Mouse (Mus musculus) retina, embryonic 14.5 days (tissue): ENCODE measurements around the gene Coro1a.
"Not testable (repeated sequence)": the region's sequence is repeated elsewhere in the genome, so short reads cannot be mapped to it uniquely, and the experiment has no call there.

ENCODE experiments used
- DNase-seq: peaks from one replicate; pipeline ENCODE4 v3.0.0-alpha.2; 2015; ENCODE audit warnings: low spot score

Coro1a gene

DNA sequence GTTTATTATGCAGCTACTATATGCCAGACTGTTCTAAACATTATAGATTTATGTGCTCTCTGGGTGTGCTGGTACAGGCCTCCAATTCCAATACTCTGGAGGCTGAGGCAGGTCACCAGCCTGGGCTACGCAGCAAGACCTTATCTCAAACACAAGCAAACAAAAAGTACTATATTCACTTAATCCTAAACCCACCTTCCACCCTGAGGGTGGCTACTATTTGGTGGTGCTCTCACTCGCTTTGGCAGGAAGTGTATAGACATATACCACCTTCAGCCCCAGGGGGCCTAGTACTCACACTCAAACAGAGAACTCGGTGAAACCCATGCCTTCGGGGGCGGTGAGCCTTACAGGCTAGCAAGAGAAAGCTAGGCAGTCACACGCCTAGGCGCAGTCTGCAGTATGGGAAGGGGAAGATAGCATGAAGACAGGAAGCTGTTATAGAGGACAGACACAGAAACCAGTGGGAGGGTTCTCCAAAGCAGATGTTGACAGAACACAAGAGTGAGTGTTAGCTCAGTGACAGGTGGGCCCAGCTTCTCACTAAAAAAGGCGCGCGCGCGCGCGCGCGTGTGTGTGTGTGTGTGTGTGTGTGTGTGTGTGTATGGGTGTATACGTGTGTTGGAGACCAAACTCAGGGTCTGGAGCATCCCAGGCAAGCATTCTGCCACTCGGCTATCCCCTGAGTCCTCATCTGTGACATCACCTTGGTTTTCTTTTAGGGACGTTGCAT lies at the start of gene Coro1a:
TSS of gene Coro1a (minus strand) at position 346 of the 733 bp plus-strand sequence.
- DNase-seq, result no peak

- DNase-seq, result peak; percentile 95
Observed at GRCm38 (mm10) chr7:126754866-126755265, 47.3 kb upstream of the Coro1a start.

DNA sequence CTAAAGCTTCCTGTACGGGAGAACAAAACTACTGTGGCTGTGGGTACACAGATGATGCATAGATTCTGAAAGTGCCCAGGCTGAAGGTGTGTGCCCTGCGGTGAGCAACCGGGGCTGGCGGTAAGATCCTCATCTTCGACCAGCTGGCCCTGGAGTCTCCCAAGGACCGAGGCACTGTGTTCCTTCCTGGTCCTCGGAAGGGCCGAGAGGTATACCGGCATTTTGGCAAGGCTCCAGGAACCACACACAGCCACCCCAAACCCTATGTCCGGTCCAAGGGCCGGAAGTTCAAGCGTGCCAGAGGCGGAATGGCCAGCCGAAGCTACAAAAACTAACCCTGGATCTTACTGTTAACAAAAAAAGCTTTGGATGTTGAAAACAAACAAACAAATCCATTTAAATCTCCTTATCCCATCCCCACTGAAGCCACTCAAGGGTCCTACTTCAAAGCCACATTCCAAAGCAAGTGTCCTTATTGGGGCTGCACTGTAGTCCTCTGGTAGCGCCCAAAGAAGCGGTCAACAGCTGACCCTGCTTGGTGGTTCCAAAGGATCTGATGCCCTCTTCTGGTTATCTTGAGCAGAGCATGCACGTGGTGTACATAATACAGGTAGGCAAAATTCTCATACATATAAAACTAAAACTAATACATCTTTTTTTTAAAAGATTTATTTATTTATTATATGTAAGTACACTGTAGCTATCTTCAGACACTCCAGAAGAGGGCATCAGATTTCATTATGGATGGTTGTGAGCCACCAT lies 42.2 kb upstream of the Coro1a start:
- DNase-seq, result no peak

DNA sequence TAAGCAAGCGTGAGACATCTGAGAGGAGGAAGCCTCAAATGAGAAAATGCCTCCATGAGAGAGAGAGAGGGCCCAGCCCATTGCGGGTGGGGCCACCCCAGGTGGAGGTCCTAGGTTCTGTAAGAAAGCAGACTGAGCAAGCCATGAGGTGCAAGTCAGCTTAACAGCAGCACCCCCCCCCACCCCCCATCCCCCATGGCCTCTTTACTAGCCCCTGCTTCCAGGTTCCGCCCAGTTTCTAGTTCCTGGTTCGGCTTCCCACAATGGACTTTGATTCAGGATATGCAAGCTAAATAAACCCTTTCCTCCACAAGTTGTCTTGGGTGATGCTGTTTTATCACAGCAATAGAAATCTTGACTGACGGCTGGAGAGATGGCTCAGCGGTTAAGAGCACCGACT lies 41.2 kb upstream of the Coro1a start:
- no peak for DNase-seq

GRCm38 (mm10) chr7:126746798-126747197 lies 39.2 kb upstream of the Coro1a start:
- DNase-seq, result no peak

DNA sequence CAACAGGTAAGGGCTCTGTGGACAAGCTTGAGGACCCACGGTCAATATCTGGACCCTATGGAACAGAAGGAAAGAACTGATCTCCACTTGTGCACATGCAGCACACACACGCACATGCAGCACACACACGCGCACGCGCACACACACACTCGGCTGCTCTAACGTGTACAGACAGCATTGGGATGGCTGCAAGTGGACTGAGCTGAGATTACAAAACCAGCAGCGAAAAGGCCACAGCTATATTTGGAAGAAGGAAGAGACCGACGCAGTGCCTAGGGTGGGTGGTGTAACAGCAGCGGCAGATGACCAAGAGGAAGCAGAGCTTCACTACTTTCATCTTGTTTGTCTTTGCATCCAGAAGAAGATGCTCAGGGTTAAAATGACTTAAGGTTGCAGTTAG lies 38.5 kb upstream of the Coro1a start:
- DNase-seq, result no peak

DNA sequence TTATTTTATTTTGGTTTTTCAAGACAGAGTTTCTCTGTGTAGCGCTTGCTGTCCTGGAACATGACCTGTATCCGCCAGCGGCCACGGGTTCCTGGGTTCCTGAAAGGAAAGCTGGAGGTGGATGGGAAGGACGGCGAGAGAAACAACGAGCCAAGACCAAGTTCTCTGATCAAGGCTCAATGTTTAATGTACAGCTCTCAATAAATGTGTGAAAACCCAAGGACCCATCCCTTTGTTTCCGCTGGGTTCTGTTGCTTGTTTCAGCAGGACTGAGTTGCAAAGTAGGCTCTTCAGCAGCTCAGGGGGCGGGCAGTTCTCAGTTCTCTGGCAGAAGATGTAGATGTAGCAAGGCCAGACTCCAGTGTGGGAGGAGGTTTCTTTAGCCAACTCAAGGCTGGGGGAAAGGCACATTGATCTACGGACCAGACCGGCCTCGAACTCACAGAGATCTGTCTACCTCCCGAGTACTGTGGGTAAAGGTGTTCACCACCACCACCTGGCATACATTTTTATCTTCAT lies 34.4 kb upstream of the Coro1a start:
- no peak for DNase-seq

- no peak for DNase-seq
Observed at GRCm38 (mm10) chr7:126741452-126741851, 33.9 kb upstream of the Coro1a start.

DNA sequence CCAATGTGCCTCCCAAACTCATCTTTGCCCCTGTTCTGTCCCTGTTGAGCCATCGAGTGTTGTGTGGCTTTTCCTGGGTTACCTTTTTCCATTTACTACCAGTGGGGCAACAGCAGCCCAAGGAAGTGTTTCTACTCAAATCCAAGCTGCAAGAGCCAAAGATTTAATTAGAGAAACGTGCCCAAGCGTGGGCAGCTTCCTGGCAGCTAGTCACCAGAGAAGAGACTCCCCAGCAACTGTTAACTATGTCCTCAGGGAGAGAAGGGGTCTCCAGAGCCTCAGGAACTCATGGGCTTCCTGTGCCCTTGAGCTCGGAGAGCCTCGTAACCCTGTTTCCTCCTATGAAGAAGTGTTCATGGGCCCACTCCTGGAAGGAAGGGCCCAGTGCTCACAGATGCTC lies 33.4 kb upstream of the Coro1a start:
- DNase-seq, result no peak

DNA sequence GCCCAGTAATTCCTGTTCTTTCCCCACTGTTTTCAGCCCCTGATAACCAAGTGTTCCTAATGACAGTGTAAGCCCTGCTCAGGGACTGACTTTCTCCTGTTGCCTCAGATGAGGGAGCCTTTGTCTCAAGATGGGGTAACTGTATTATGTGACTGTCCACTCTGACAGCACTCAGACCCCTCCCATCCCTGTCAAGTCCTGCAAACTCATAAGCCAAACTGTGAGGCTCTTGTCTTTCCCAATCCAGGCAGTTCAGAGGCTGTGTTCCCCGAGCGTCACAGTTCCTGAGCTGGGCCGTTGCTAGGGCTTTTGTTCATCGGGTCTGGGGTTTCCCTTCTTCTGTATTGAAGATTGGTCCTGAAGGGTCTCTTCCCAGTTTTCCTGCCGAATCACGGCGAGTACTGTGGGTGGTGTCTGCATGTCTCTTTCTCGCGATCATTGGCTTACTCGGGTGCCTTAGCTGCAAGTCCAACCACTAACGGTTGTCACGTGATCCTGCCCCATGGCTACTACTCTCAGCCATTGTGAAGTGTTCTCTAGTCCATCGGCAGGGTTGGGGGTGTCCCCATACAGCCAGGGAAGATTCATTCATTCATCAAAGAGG lies 32.6 kb upstream of the Coro1a start:
- no peak for DNase-seq

GRCm38 (mm10) chr7:126739551-126739950 lies 32.0 kb upstream of the Coro1a start:
- no peak for DNase-seq

GRCm38 (mm10) chr7:126736122-126736521 lies 28.5 kb upstream of the Coro1a start:
- no peak for DNase-seq

- not testable (repeated sequence) for DNase-seq
Observed at GRCm38 (mm10) chr7:126730256-126730789, 22.7 kb upstream of the Coro1a start.

- DNase-seq, result no peak
Observed at GRCm38 (mm10) chr7:126725667-126726066, 18.1 kb upstream of the Coro1a start.

DNA sequence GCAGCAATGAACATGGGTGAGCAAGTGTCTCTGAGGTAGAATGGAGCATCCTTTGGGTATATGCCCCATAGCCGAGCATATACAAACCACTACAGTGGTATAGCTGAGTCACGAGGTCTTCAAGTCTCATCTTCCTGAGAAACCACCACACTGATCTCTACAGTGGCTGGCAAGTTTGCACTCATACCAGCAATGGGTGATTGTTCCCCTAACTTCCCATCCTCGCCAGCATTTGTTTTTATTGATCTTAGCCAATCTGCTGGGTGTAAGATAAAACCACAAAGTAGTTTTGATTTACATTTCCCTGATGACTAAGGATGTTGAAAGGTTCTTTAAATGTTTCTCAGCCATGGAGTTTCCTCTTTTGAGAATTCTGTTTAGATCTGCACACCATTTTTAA lies 17.5 kb upstream of the Coro1a start:
- DNase-seq, result no peak

- DNase-seq, result no peak
Observed at GRCm38 (mm10) chr7:126721635-126722034, 14.0 kb upstream of the Coro1a start.

- DNase-seq, result no peak
Observed at GRCm38 (mm10) chr7:126718787-126719337, 11.3 kb upstream of the Coro1a start.

- DNase-seq, result no peak
Observed at GRCm38 (mm10) chr7:126717566-126717965, 10.0 kb upstream of the Coro1a start.

DNA sequence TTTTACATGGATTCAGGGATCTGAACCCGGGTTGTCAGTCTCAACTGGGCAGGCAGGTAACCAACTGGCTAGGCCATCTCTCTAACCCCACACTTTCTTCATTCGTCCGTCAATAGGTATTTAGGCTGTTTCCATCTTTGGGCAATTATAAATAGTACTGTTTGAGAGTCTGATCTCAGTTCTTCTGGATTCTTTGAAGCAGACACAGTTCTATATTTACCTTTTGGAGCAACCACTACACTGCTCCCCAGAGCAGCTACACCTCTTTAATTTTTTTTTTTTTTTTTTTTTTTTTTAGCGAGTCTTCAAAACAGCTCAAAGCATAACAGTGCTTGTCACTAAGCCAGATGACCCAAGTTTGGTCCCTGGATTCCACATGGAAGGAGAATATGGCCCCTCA lies 8.1 kb upstream of the Coro1a start:
- DNase-seq, result no peak

- no peak for DNase-seq
Observed at GRCm38 (mm10) chr7:126711910-126712309, 4.3 kb upstream of the Coro1a start.

DNA sequence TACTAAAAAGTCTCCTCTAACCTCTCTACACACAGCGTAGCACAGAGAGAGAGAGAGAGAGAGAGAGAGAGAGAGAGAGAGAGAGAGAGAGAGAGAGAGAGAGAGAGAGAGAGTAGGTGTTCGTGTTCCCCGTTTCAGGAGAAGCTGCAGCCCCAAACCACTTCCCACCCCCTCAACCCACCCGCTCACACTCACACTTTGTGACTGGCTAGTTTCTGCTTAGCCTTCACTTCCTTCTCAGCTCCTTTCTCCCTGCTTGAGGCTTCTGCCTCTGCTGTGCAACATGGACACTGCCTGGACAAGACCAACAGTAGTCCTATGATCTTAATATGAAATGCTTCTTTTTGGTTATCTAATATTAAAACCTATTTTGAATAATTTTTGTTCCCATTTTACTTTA lies 2.7 kb upstream of the Coro1a start:
- DNase-seq, result no peak
